Mouse (Mus musculus) kidney, adult 9 months (tissue): Measurements from ENCODE around the gene Cldn20.
A peak's percentile ranks its signal among the peaks of the same experiment; 100 is the strongest.

ENCODE experiments used
- DNase-seq: peaks from one replicate; pipeline ENCODE4 v3.0.0; 2022

Gene Cldn20

DNA sequence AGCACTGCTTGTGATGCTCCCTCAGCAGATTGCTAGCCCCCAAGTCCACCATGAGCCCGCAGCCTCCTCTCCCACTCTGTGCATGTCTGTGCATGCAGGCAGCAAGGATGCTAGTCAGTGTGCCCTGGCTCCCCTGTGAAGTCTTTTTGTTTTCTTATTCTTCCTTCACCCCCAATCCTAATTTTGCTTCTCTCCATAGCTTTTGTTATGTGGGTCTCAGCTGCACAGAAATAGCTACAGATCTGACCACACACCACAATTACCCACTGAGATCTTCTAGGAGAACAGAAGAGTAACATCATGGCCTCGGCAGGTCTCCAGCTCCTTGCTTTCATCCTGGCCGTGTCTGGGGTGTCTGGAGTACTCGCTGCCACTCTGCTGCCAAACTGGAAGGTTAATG lies at the start of gene Cldn20:
Cldn20 (plus strand) TSS at position 301 of the 400 bp plus-strand sequence.
- no peak for DNase-seq

GRCm38 (mm10) chr17:3483091-3483490 lies 49.3 kb upstream of the Cldn20 start:
- no peak for DNase-seq

DNA sequence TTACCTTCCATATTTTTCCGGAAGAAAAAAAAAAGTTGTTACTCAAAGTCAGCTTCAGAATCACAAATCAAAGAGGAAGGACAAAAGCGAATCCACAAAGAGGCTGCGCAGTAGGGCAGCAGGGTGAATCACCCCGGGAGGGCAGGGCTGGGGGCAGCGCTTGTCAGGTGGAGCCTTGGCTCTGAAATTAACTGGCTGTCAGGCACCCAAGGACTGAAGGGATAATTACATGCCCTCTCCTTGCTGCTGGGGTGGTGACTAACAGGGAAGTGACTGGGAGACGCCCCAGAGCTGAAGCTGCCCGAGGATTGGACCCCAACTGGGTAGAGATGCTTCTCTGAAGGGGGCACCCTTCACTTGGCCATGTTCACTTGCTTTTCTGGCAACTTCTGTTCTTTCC lies 46.5 kb upstream of the Cldn20 start:
- no peak for DNase-seq

- no peak for DNase-seq
Observed at GRCm38 (mm10) chr17:3487211-3487610, 45.1 kb upstream of the Cldn20 start.

GRCm38 (mm10) chr17:3487721-3488601 lies 44.4 kb upstream of the Cldn20 start:
- peak; percentile 71 for DNase-seq

GRCm38 (mm10) chr17:3490216-3490895 lies 42.0 kb upstream of the Cldn20 start:
- peak; percentile 64 for DNase-seq

DNA sequence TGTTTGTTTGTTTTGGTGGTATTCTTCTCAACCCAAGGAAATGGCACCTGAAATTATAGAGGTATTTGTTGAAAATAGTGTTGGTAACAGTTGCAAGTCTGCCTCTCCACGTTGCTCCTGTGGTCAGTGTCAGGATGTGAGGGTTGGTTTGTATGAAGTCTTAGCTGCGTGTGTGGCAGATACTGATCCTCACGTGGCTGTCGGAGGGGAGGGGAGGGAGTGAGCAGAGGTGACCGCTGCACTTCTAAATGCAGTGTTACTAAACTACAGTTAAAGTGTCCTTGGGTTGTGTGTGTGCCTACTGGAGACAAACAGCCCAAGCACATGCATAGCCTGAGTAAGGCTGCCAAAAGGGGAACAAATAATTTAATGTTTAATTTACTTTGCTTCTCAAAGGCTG lies 41.3 kb upstream of the Cldn20 start:
- DNase-seq: peak; percentile 16

- DNase-seq: no peak
Observed at GRCm38 (mm10) chr17:3491667-3492066, 40.7 kb upstream of the Cldn20 start.

GRCm38 (mm10) chr17:3495576-3495975 lies 36.8 kb upstream of the Cldn20 start:
- no peak for DNase-seq

DNA sequence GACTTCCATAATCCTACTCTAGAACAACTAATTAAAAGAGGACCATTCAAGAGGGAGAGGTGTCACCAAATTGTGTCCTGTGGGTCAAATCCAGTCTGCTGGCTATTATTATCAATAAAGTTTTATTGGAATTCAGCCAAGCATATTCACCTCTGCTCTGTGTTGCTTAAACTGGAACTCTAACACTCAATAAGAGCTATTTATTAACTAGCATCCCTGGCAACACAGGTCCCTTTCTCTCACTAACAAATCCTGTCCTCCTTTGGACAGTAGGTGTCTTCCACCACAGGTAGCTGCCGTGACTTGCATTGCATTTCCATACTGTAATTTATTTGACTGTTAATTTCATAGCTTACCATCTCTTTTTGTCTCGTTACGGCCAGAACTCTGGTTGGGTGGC lies 36.3 kb upstream of the Cldn20 start:
- peak; percentile 72 for DNase-seq

GRCm38 (mm10) chr17:3498086-3498485 lies 34.3 kb upstream of the Cldn20 start:
- DNase-seq: peak; percentile 31

DNA sequence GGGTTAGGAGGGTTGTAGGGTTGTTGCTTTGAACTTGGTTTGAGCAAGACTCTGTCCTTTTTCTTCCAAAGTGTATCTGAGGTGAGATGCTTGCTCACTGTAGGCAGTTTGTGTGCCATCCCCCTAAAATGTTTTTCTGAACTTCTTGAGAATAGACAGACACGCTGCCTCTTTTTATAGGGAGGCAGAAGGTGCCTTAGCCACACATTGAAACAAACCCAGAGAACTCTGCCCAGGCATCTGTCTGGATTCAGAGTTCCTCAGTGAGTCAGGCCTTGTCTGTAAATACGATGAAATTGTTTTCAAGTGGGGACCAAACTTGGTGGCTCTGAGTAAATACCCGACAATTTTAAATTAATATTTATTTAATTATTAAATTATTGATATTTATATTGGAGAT lies 33.8 kb upstream of the Cldn20 start:
- DNase-seq: no peak

DNA sequence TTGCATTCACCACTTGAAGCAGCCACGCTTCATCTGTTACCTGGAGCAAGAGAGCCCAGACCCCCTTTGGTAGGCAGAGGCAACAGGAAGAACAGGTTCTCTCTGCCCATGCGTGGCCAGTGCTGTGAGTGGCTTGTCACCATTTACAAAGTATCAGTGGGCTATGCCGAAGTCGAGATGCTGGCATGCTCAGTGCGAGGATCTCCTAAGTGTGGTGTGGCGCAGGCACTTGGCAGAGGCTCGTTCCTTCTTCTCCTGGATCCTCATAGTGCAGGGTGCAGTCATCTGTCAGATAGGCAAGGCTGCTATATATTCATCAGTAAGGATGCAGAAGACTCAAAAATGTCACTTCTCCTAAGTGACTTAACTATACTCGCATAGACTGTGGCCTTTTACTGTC lies 32.9 kb upstream of the Cldn20 start:
- no peak for DNase-seq

DNA sequence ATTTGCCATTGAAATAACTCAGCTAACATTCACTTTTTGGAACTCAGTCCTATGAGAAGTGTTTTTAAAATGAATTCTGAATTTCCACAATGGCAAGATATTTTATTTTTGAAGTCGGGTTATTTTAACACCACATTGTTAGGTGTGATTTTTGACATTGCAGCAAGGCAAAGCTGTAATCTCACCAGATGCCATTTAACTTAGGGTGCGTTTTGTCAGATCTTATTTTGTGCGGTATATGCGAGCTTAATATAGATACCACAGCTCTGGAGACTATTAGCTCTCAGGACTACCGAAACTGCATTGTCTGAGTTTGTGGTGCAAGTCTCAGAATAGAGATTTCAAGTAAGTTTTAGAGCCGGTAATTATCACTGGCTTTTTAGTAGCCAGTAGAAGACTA lies 32.3 kb upstream of the Cldn20 start:
- DNase-seq: no peak

- no peak for DNase-seq
Observed at GRCm38 (mm10) chr17:3500936-3501335, 31.4 kb upstream of the Cldn20 start.

GRCm38 (mm10) chr17:3505711-3506110 lies 26.6 kb upstream of the Cldn20 start:
- DNase-seq: no peak

- no peak for DNase-seq
Observed at GRCm38 (mm10) chr17:3506508-3506907, 25.8 kb upstream of the Cldn20 start.

- peak; percentile 77 for DNase-seq
Observed at GRCm38 (mm10) chr17:3509841-3510240, 22.5 kb upstream of the Cldn20 start.

GRCm38 (mm10) chr17:3514316-3514715 lies 18.0 kb upstream of the Cldn20 start:
- DNase-seq: no peak

DNA sequence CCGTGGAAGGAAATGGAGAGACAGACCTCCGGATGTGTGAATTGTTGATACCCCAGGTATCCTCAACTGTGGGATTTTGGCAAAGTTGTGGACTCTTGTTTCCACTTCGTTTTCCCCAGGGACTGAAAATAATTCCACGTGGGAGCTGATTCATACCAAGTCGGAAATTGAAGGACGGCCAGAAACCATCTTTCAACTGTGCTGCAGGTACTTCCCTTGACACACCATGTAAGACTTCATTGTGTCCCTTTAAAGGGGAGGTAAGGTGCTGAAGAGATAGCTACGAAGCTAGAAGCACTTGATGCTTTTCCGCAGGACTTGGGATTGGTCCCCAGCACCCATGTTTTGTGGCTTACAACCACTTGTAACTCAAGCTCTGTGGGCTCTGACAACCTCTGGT lies 16.5 kb upstream of the Cldn20 start:
- DNase-seq: no peak

DNA sequence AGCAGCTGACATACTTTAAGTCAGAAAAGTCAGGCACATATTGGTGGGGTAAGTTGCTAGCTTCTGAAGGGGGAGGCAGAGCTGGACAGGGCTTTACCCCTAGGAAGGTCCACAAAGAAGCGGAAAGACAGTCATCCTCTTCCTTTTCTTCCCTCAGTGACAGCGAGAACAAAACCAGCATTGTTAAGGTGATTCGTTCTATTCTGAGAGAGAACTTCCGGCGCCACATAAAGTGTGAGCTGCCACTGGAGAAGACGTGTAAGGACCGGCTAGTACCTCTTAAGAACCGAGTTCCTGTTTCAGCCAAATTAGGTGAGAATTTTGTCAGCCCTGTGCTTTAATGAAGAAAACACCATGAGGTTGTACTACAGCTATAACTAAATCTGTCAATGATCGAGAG lies 15.9 kb upstream of the Cldn20 start:
- DNase-seq: no peak

DNA sequence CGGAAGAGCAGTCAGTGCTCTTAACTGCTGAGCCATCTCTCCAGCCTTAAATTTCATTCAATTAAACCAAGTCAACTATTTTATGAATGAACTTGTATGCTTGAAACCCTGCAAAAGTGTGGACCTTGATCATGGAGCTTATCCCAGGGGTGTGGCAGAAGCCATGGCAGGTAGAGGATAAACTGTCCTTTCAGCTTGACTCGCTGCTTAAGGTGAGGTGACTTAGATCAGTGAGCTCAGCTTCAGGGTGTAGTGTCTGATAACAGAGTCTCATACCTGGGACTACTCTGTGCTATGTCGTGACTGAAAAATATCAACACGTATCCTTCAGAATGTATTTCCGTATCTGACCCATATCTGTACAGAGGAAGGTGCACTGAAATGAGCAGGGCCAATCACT lies 12.0 kb upstream of the Cldn20 start:
- DNase-seq: no peak

GRCm38 (mm10) chr17:3527841-3528471 lies 4.4 kb upstream of the Cldn20 start:
- no peak for DNase-seq

- DNase-seq: no peak
Observed at GRCm38 (mm10) chr17:3529523-3529922, 2.8 kb upstream of the Cldn20 start.
